Mouse (Mus musculus) layer of hippocampus, adult 9-11 months (tissue): ENCODE results near the gene Rps6ka4.

Experiments used
- DNase-seq: peaks from one replicate; pipeline ENCODE4 v3.0.0; 2022

The Rps6ka4 gene

GRCm38 (mm10) chr19:6840475-6841291 is at the start of gene Rps6ka4:
Rps6ka4 (minus strand) TSS chr19:6840636.
- DNase-seq: peak; percentile 64

GRCm38 (mm10) chr19:6877965-6878364 is 37.5 kb upstream of the Rps6ka4 start:
- no peak for DNase-seq

- no peak for DNase-seq
Observed at GRCm38 (mm10) chr19:6876799-6877198, 36.4 kb upstream of the Rps6ka4 start.

- no peak for DNase-seq
Observed at GRCm38 (mm10) chr19:6875834-6876233, 35.4 kb upstream of the Rps6ka4 start.

- DNase-seq: no peak
Observed at GRCm38 (mm10) chr19:6874257-6874656, 33.8 kb upstream of the Rps6ka4 start.

GRCm38 (mm10) chr19:6872701-6873100 is 32.3 kb upstream of the Rps6ka4 start:
- no peak for DNase-seq

- DNase-seq: no peak
Observed at GRCm38 (mm10) chr19:6871574-6872271, 31.3 kb upstream of the Rps6ka4 start.

- peak; percentile 62 for DNase-seq
Observed at GRCm38 (mm10) chr19:6869355-6869754, 28.9 kb upstream of the Rps6ka4 start.

- DNase-seq: no peak
Observed at GRCm38 (mm10) chr19:6861451-6861850, 21.0 kb upstream of the Rps6ka4 start.

GRCm38 (mm10) chr19:6860706-6861105 is 20.3 kb upstream of the Rps6ka4 start:
- DNase-seq: no peak

- no peak for DNase-seq
Observed at GRCm38 (mm10) chr19:6859971-6860370, 19.5 kb upstream of the Rps6ka4 start.

- DNase-seq: no peak
Observed at GRCm38 (mm10) chr19:6859032-6859651, 18.7 kb upstream of the Rps6ka4 start.

GRCm38 (mm10) chr19:6858031-6858430 is 17.6 kb upstream of the Rps6ka4 start, which contains the start of gene Ccdc88b:
Ccdc88b (minus strand) TSS chr19:6858211.
- no peak for DNase-seq

GRCm38 (mm10) chr19:6857391-6858005 is 17.1 kb upstream of the Rps6ka4 start:
- no peak for DNase-seq

- DNase-seq: no peak
Observed at GRCm38 (mm10) chr19:6857003-6857360, 16.5 kb upstream of the Rps6ka4 start.

- DNase-seq: peak; percentile 63
Observed at GRCm38 (mm10) chr19:6856281-6857002, 16.0 kb upstream of the Rps6ka4 start.

- DNase-seq: no peak
Observed at GRCm38 (mm10) chr19:6855225-6856031, 15.0 kb upstream of the Rps6ka4 start.

- no peak for DNase-seq
Observed at GRCm38 (mm10) chr19:6854658-6855057, 14.2 kb upstream of the Rps6ka4 start.

- no peak for DNase-seq
Observed at GRCm38 (mm10) chr19:6853903-6854302, 13.5 kb upstream of the Rps6ka4 start.

- no peak for DNase-seq
Observed at GRCm38 (mm10) chr19:6852393-6853305, 12.2 kb upstream of the Rps6ka4 start.

GRCm38 (mm10) chr19:6851497-6851896 is 11.1 kb upstream of the Rps6ka4 start:
- no peak for DNase-seq
